Mouse (Mus musculus) liver, postnatal 0 days (tissue): Measurements from ENCODE around the gene Col4a3bp. TPM values are rescaled to one million over a fixed set of nuclear protein-coding genes. Genes with fewer than 3 reads are reported as not detected.

ENCODE experiments used
- ATAC-seq: fragments of 200-750 bp; cut with Nextera tagmentation; 2 replicates; pipeline ENCODE4 v1.8.0; 2017; ENCODE audit warnings: mild to moderate bottlenecking, moderate library complexity
- DNase-seq: peaks from one replicate; pipeline ENCODE4 v3.0.0-alpha.2; 2016
- H3K27ac ChIP-seq: fragments of 300-500 bp; sonication (generic); 2 replicates; pipeline ENCODE4 v1.5.1; 2014; ENCODE audit warnings: antibody characterized with exemption, moderate library complexity, mild to moderate bottlenecking, low read depth
- H3K27me3 ChIP-seq: fragments of 300-500 bp; sonication (generic); 2 replicates; pipeline ENCODE4 v1.6.1; 2014; ENCODE audit warnings: low read length, control low read depth, mixed read lengths; ENCODE audit not compliant: insufficient read depth
- H3K36me3 ChIP-seq: fragments of 300-500 bp; sonication (generic); replicated peaks from 2 replicates; pipeline ENCODE4 v1.6.1; 2014; ENCODE audit warnings: mild to moderate bottlenecking, control low read depth, low read length, moderate library complexity, mixed read lengths; ENCODE audit not compliant: insufficient read depth
- H3K4me1 ChIP-seq: fragments of 300-500 bp; sonication (generic); 2 replicates; pipeline ENCODE4 v1.6.1; 2014; ENCODE audit warnings: antibody characterized with exemption, mild to moderate bottlenecking, control low read depth; ENCODE audit not compliant: insufficient read depth
- H3K4me2 ChIP-seq: fragments of 300-500 bp; sonication (generic); 2 replicates; pipeline ENCODE4 v1.6.1; 2014; ENCODE audit warnings: low read depth, mild to moderate bottlenecking, low read length, moderate library complexity, mixed read lengths
- H3K4me3 ChIP-seq: fragments of 300-500 bp; sonication (generic); 2 replicates; pipeline ENCODE4 v1.5.1; 2014; ENCODE audit warnings: low read depth, low read length
- H3K9ac ChIP-seq: fragments of 300-500 bp; sonication (generic); replicated peaks from 2 replicates; pipeline ENCODE4 v1.6.1; 2014; ENCODE audit warnings: mild to moderate bottlenecking, moderate library complexity
- H3K9me3 ChIP-seq: fragments of 300-500 bp; sonication (generic); 2 replicates; pipeline ENCODE4 v1.6.1; 2016; ENCODE audit warnings: mild to moderate bottlenecking, control low read depth, low read length, mixed read lengths
- CTCF ChIP-seq: sonication (generic); IDR thresholded peaks from 2 replicates; pipeline ENCODE4 v1.5.1; 2016; ENCODE audit warnings: antibody characterized with exemption, low read depth
- EP300 ChIP-seq: IDR thresholded peaks from 2 replicates; pipeline ENCODE4 v1.6.1; 2016; ENCODE audit warnings: antibody characterized with exemption, low read depth, mild to moderate bottlenecking
- WGBS: fragments of 180-500 bp; shearing (Covaris S2); extraction: QIAGEN DNeasy Blood & Tissue Kit; methylation state at CpG from one replicate; pipeline ENCODE4 v1.1.7; 2014; ENCODE audit not compliant: insufficient replicate concordance; 5-methylcytosine and 5-hydroxymethylcytosine counted together
- polyA plus RNA-seq: library from polyadenylated mRNA; unstranded; fragments of >200 nt; fragmentation: Nextera tagmentation; extraction: Ambion mirVana; gene quantifications from 2 replicates; pipeline ENCODE4 v1.2.1, GENCODE M21; 2015

Col4a3bp gene
- polyA plus RNA-seq, 1 experiment from 2014 or later: 4.2 TPM

- 72% methylated on average over 3 of the region's 3 CpGs for WGBS
- DNase-seq (no peak), ATAC-seq (no peak)
- Histone ChIP-seq H3K9ac (no peak overlapping the region), H3K27me3 (no peaks in the 10 kb centered on the region), H3K36me3 (0 out of 2 replicates have a peak, but pooled peaks cover 1% of the 10 kb centered on the region), H3K4me3 (no peak overlapping the region), H3K4me1 (no peaks in the 10 kb centered on the region), H3K9me3 (no peaks in the 10 kb centered on the region), H3K27ac (no peak overlapping the region), H3K4me2 (no peak overlapping the region)
- TF ChIP-seq EP300: no peak
- TF ChIP-seq CTCF: no peak
Measured at GRCm38 (mm10) chr13:96521294-96521693, 21.1 kb upstream of the Col4a3bp start.

GRCm38 (mm10) chr13:96527022-96527421 is 15.4 kb upstream of the Col4a3bp start:
- Histone ChIP-seq H3K9ac (no peak overlapping the region), H3K36me3 (no peaks in the 10 kb centered on the region), H3K27ac (no peak overlapping the region), H3K4me1 (no peaks in the 10 kb centered on the region), H3K4me2 (no peak overlapping the region), H3K27me3 (no peaks in the 10 kb centered on the region), H3K4me3 (no peak overlapping the region), H3K9me3 (no peaks in the 10 kb centered on the region)
- DNase-seq (no peak), ATAC-seq (no peak)
- WGBS: 49% methylated on average over 3 of the region's 3 CpGs
- TF ChIP-seq CTCF (no peak), EP300 (no peak)

- Histone ChIP-seq H3K9ac (no peak overlapping the region), H3K4me3 (no peak overlapping the region), H3K27me3 (no peaks in the 10 kb centered on the region), H3K36me3 (no peaks in the 10 kb centered on the region), H3K9me3 (no peaks in the 10 kb centered on the region), H3K4me2 (no peak overlapping the region), H3K27ac (no peak overlapping the region), H3K4me1 (no peaks in the 10 kb centered on the region)
- 72% methylated on average over 11 of the region's 11 CpGs for WGBS
- DNase-seq (no peak), ATAC-seq (no peak)
- TF ChIP-seq CTCF: no peak
Measured at GRCm38 (mm10) chr13:96527856-96528255, 14.6 kb upstream of the Col4a3bp start.

- TF ChIP-seq EP300 (no peak), CTCF (no peak)
- H3K27ac ChIP-seq: no peak overlapping the region
- DNase-seq (no peak), ATAC-seq (no peak)
- no peak overlapping the region for H3K9ac ChIP-seq
- no peaks in the 10 kb centered on the region for H3K36me3 ChIP-seq
- 85% methylated on average over 3 of the region's 3 CpGs for WGBS
- H3K9me3 ChIP-seq: no peaks in the 10 kb centered on the region
- H3K4me2 ChIP-seq: no peak overlapping the region
- H3K27me3 ChIP-seq: no peaks in the 10 kb centered on the region
- H3K4me3 ChIP-seq: no peak overlapping the region
- H3K4me1 ChIP-seq: no peaks in the 10 kb centered on the region
Measured at GRCm38 (mm10) chr13:96528776-96529175, 13.6 kb upstream of the Col4a3bp start.

GRCm38 (mm10) chr13:96529542-96529941 is 12.9 kb upstream of the Col4a3bp start:
- TF ChIP-seq CTCF (no peak), EP300 (no peak)
- H3K4me1 ChIP-seq: no peaks in the 10 kb centered on the region
- WGBS: 71% methylated on average over 3 of the region's 3 CpGs
- no peak overlapping the region for H3K4me3 ChIP-seq
- no peaks in the 10 kb centered on the region for H3K36me3 ChIP-seq
- H3K27me3 ChIP-seq: no peaks in the 10 kb centered on the region
- H3K4me2 ChIP-seq: no peak overlapping the region
- no peak overlapping the region for H3K9ac ChIP-seq
- H3K9me3 ChIP-seq: no peaks in the 10 kb centered on the region
- no peak for DNase-seq
- ATAC-seq: no peak
- no peak overlapping the region for H3K27ac ChIP-seq

GRCm38 (mm10) chr13:96530064-96530463 is 12.4 kb upstream of the Col4a3bp start:
- no peaks in the 10 kb centered on the region for H3K9me3 ChIP-seq
- H3K27ac ChIP-seq: no peak overlapping the region
- no peak overlapping the region for H3K9ac ChIP-seq
- no peaks in the 10 kb centered on the region for H3K27me3 ChIP-seq
- no peak for TF ChIP-seq EP300
- no peak for TF ChIP-seq CTCF
- 90% methylated on average over 9 of the region's 9 CpGs for WGBS
- H3K4me1 ChIP-seq: no peaks in the 10 kb centered on the region
- DNase-seq (no peak), ATAC-seq (no peak)
- no peak overlapping the region for H3K4me3 ChIP-seq
- no peaks in the 10 kb centered on the region for H3K36me3 ChIP-seq
- no peak overlapping the region for H3K4me2 ChIP-seq

GRCm38 (mm10) chr13:96532176-96532575 is 10.2 kb upstream of the Col4a3bp start:
- H3K27me3 ChIP-seq: no peaks in the 10 kb centered on the region
- 82% methylated on average over 6 of the region's 6 CpGs for WGBS
- no peak overlapping the region for H3K4me2 ChIP-seq
- H3K36me3 ChIP-seq: no peaks in the 10 kb centered on the region
- H3K9me3 ChIP-seq: no peaks in the 10 kb centered on the region
- DNase-seq (no peak), ATAC-seq (no peak)
- TF ChIP-seq CTCF (no peak), EP300 (no peak)
- H3K27ac ChIP-seq: no peak overlapping the region
- H3K4me3 ChIP-seq: no peak overlapping the region
- H3K4me1 ChIP-seq: no peaks in the 10 kb centered on the region
- no peak overlapping the region for H3K9ac ChIP-seq
